Mouse (Mus musculus) limb, embryonic 11.5 days (tissue): ENCODE data around the gene Wnt2b. TPM values are rescaled to one million over a fixed set of nuclear protein-coding genes. Genes with fewer than 3 reads are reported as not detected.
A peak's percentile ranks its signal among the peaks of the same experiment; 100 is the strongest.

Source experiments
- ATAC-seq: fragments of 200-750 bp; cut with Nextera tagmentation; 2 replicates; pipeline ENCODE4 v1.8.0; 2017; ENCODE audit warnings: low read depth; ENCODE audit not compliant: insufficient number of reproducible peaks, low FRiP score, low TSS enrichment
- DNase-seq: peaks from one replicate; pipeline ENCODE4 v3.0.0-alpha.2; 2015; ENCODE audit warnings: low spot score
- H3K27ac ChIP-seq: fragments of 300-500 bp; sonication (generic); replicated peaks from 2 replicates; pipeline ENCODE4 v1.5.1; 2014; ENCODE audit warnings: low read depth, mild to moderate bottlenecking, low read length
- H3K27me3 ChIP-seq: fragments of 300-500 bp; sonication (generic); 2 replicates; pipeline ENCODE4 v1.6.1; 2014; ENCODE audit warnings: mild to moderate bottlenecking, low read length, mixed read lengths; ENCODE audit not compliant: control insufficient read depth, insufficient read depth
- H3K36me3 ChIP-seq: fragments of 300-500 bp; sonication (generic); 2 replicates; pipeline ENCODE4 v1.6.1; 2014; ENCODE audit warnings: mild to moderate bottlenecking, low read length, moderate library complexity, mixed read lengths; ENCODE audit not compliant: control insufficient read depth, insufficient read depth
- H3K4me1 ChIP-seq: fragments of 300-500 bp; sonication (generic); 2 replicates; pipeline ENCODE4 v1.6.1; 2014; ENCODE audit warnings: low read length, mixed read lengths; ENCODE audit not compliant: control insufficient read depth, insufficient read depth
- H3K4me2 ChIP-seq: fragments of 300-500 bp; sonication (generic); 2 replicates; pipeline ENCODE4 v1.6.1; 2014; ENCODE audit warnings: low read depth, mild to moderate bottlenecking, moderate library complexity; ENCODE audit not compliant: severe bottlenecking
- H3K4me3 ChIP-seq: fragments of 300-500 bp; sonication (generic); 2 replicates; pipeline ENCODE4 v1.5.1; 2014; ENCODE audit warnings: low read depth, low read length
- H3K9ac ChIP-seq: fragments of 300-500 bp; sonication (generic); 2 replicates; pipeline ENCODE4 v1.6.1; 2014; ENCODE audit warnings: mild to moderate bottlenecking, low read length
- H3K9me3 ChIP-seq: fragments of 300-500 bp; sonication (generic); 2 replicates; pipeline ENCODE4 v1.6.1; 2016; ENCODE audit warnings: low read length; ENCODE audit not compliant: control insufficient read depth
- WGBS: fragments of 180-500 bp; shearing (Covaris S2); extraction: QIAGEN DNeasy Blood & Tissue Kit; methylation state at CpG from one replicate; pipeline ENCODE4 v1.1.7; 2014; 5-methylcytosine and 5-hydroxymethylcytosine counted together
- polyA plus RNA-seq: library from polyadenylated mRNA; unstranded; fragments of >200 nt; fragmentation: Nextera tagmentation; extraction: Ambion mirVana; gene quantifications from 2 replicates; pipeline ENCODE4 v1.2.1, GENCODE M21; 2014

Gene Wnt2b
- 0.43 and 0.72 TPM in 2 replicates for polyA plus RNA-seq

- H3K4me3 ChIP-seq = peak within 1 kb of the TSS; percentile 41
- peak within 1 kb of the TSS; percentile 34 for H3K9ac ChIP-seq
- DNase-seq = peak; percentile 61
- H3K9me3 ChIP-seq = no peaks in the 10 kb centered on the region
- 2% methylated on average over 81 of the region's 87 CpGs for WGBS
- peaks cover 34% of the 10 kb centered on the region for H3K4me1 ChIP-seq
- H3K4me2 ChIP-seq = peak within 1 kb of the TSS; percentile 61
- H3K27ac ChIP-seq = no peak within 1 kb of the TSS
- no peaks in the 10 kb centered on the region; the same call in 1 of the 2 replicates for H3K36me3 ChIP-seq
- peak; percentile 28; the same call in 1 of the 2 replicates for ATAC-seq
- peaks cover 39% of the 10 kb centered on the region for H3K27me3 ChIP-seq
Observed at GRCm38 (mm10) chr3:104961066-104962059, at the start of gene Wnt2b. TSS of gene Wnt2b (minus strand) at chr3:104961921.

- no peak overlapping the region for H3K27ac ChIP-seq
- H3K9me3 ChIP-seq = no peaks in the 10 kb centered on the region
- no peak overlapping the region for H3K4me2 ChIP-seq
- no peaks in the 10 kb centered on the region for H3K4me1 ChIP-seq
- H3K4me3 ChIP-seq = no peak overlapping the region
- no peak overlapping the region for H3K9ac ChIP-seq
- DNase-seq (no peak), ATAC-seq (no peak)
- H3K36me3 ChIP-seq = peaks cover 5% of the 10 kb centered on the region; the same call in 1 of the 2 replicates
- 89% methylated on average over 11 of the region's 11 CpGs for WGBS
- no peaks in the 10 kb centered on the region for H3K27me3 ChIP-seq
Observed at GRCm38 (mm10) chr3:105010681-105011339, 49.1 kb upstream of the Wnt2b start.

- no peaks in the 10 kb centered on the region for H3K27me3 ChIP-seq
- no peak overlapping the region for H3K9ac ChIP-seq
- H3K4me2 ChIP-seq = no peak overlapping the region
- H3K36me3 ChIP-seq = peaks cover 15% of the 10 kb centered on the region; the same call in 1 of the 2 replicates
- no peaks in the 10 kb centered on the region for H3K4me1 ChIP-seq
- no peaks in the 10 kb centered on the region for H3K9me3 ChIP-seq
- no peak for DNase-seq
- 92% methylated on average over 9 of the region's 9 CpGs for WGBS
- no peak overlapping the region for H3K4me3 ChIP-seq
- ATAC-seq = no peak
- no peak overlapping the region for H3K27ac ChIP-seq
Observed at GRCm38 (mm10) chr3:105008070-105008469, 46.3 kb upstream of the Wnt2b start.

GRCm38 (mm10) chr3:105006101-105006500 lies 44.4 kb upstream of the Wnt2b start:
- H3K4me2 ChIP-seq = no peak overlapping the region
- ATAC-seq = no peak
- H3K4me1 ChIP-seq = no peaks in the 10 kb centered on the region
- no peak overlapping the region for H3K4me3 ChIP-seq
- 94% methylated on average over 6 of the region's 6 CpGs for WGBS
- H3K9me3 ChIP-seq = no peaks in the 10 kb centered on the region
- no peak overlapping the region for H3K9ac ChIP-seq
- H3K27ac ChIP-seq = no peak overlapping the region
- no peaks in the 10 kb centered on the region for H3K27me3 ChIP-seq
- H3K36me3 ChIP-seq = peaks cover 17% of the 10 kb centered on the region; the same call in 1 of the 2 replicates
- DNase-seq = no peak

- 95% methylated on average over 20 of the region's 20 CpGs for WGBS
Observed at GRCm38 (mm10) chr3:105005561-105006065, 43.9 kb upstream of the Wnt2b start.

GRCm38 (mm10) chr3:105005011-105005410 lies 43.3 kb upstream of the Wnt2b start:
- Histone ChIP-seq H3K27ac (no peak overlapping the region), H3K27me3 (no peaks in the 10 kb centered on the region), H3K4me1 (no peaks in the 10 kb centered on the region), H3K9me3 (no peaks in the 10 kb centered on the region), H3K9ac (no peak overlapping the region), H3K4me2 (no peak overlapping the region), H3K36me3 (peaks cover 17% of the 10 kb centered on the region; the same call in 1 of the 2 replicates), H3K4me3 (no peak overlapping the region)
- WGBS = 91% methylated on average over 10 of the region's 10 CpGs
- DNase-seq = no peak
- ATAC-seq = no peak

More at GRCm38 (mm10) chr3:105005561-105006065, 43.9 kb upstream of the Wnt2b start:
- DNase-seq = no peak
- Histone ChIP-seq H3K9me3 (no peaks in the 10 kb centered on the region), H3K9ac (no peak overlapping the region), H3K36me3 (peaks cover 17% of the 10 kb centered on the region; the same call in 1 of the 2 replicates), H3K4me3 (no peak overlapping the region), H3K27me3 (no peaks in the 10 kb centered on the region), H3K4me1 (no peaks in the 10 kb centered on the region), H3K4me2 (no peak overlapping the region), H3K27ac (no peak overlapping the region)
- ATAC-seq = no peak

- DNase-seq = no peak
- Histone ChIP-seq H3K4me2 (no peak overlapping the region), H3K36me3 (peaks cover 15% of the 10 kb centered on the region; the same call in 1 of the 2 replicates)
Observed at GRCm38 (mm10) chr3:105003960-105004463, 42.3 kb upstream of the Wnt2b start.

GRCm38 (mm10) chr3:105001374-105001773 lies 39.7 kb upstream of the Wnt2b start:
- Histone ChIP-seq H3K27me3 (no peaks in the 10 kb centered on the region), H3K9ac (no peak overlapping the region), H3K4me2 (no peak overlapping the region), H3K36me3 (peaks cover 13% of the 10 kb centered on the region; the same call in 1 of the 2 replicates), H3K4me1 (0 out of 2 replicates have a peak, but pooled peaks cover 4% of the 10 kb centered on the region), H3K4me3 (no peak overlapping the region), H3K27ac (no peak overlapping the region), H3K9me3 (no peaks in the 10 kb centered on the region)
- ATAC-seq (no peak), DNase-seq (no peak)
- 42% methylated on average over 6 of the region's 6 CpGs for WGBS

More at GRCm38 (mm10) chr3:105003960-105004463, 42.3 kb upstream of the Wnt2b start:
- H3K27ac ChIP-seq = no peak overlapping the region
- ATAC-seq = no peak
- H3K9me3 ChIP-seq = no peaks in the 10 kb centered on the region
- no peak overlapping the region for H3K9ac ChIP-seq
- H3K4me3 ChIP-seq = no peak overlapping the region
- no peaks in the 10 kb centered on the region for H3K4me1 ChIP-seq
- WGBS = 89% methylated on average over 14 of the region's 14 CpGs
- H3K27me3 ChIP-seq = no peaks in the 10 kb centered on the region
